Mouse (Mus musculus): ENCODE data around the gene Mesp2. TPM values are rescaled to one million over a fixed set of nuclear protein-coding genes. Genes with fewer than 3 reads are reported as not detected.

Gene Mesp2
- total and polyA plus RNA-seq, 2 experiments from 2014 or later: 0.11 TPM; not detected in 1

GRCm38 (mm10) chr7:79828341-79828740 is 17.8 kb downstream of the Mesp2 start:
- Histone ChIP-seq H3K27ac (ENCODE audit: low read depth) (no peak overlapping the region), H3K4me3 (ENCODE audit: low read depth, low read length) (no peak overlapping the region), H3K4me2 (ENCODE audit: low read depth, low read length) (no peak overlapping the region), H3K9me3 (replicated peaks; ENCODE audit: control insufficient read depth, low read length) (peaks cover 7% of the 10 kb centered on the region; the same call in 1 of the 2 replicates), H3K36me3 (replicated peaks; ENCODE audit: control insufficient read depth, insufficient read depth, low read length) (no peaks in the 10 kb centered on the region; the same call in 1 of the 2 replicates), H3K4me1 (ENCODE audit: control insufficient read depth, insufficient read depth) (no peaks in the 10 kb centered on the region), H3K9ac (replicated peaks; ENCODE audit: low read depth, low read length) (no peak overlapping the region), H3K27me3 (ENCODE audit: control insufficient read depth, insufficient read depth, low read length) (no peaks in the 10 kb centered on the region)
- no peak for ATAC-seq (ENCODE audit: insufficient read depth, low read depth)
- WGBS: 73% methylated on average over 3 of the region's 3 CpGs
- no peak for DNase-seq (ENCODE audit: low spot score)
- TF ChIP-seq CTCF (IDR thresholded peaks at IDR 0.05; ENCODE audit: low read depth) (no peak), EP300 (IDR thresholded peaks at IDR 0.05; ENCODE audit: low read depth) (no peak)

- no peak overlapping the region for H3K9ac ChIP-seq (replicated peaks; ENCODE audit: low read depth, low read length)
- WGBS: 57% methylated on average over 6 of the region's 6 CpGs
- ATAC-seq (ENCODE audit: insufficient read depth, low read depth): no peak
Measured at GRCm38 (mm10) chr7:79831145-79831544, 20.6 kb downstream of the Mesp2 start.

GRCm38 (mm10) chr7:79831585-79831984 is 21.1 kb downstream of the Mesp2 start:
- Histone ChIP-seq H3K27me3 (ENCODE audit: control insufficient read depth, insufficient read depth, low read length) (no peaks in the 10 kb centered on the region), H3K4me2 (ENCODE audit: low read depth, low read length) (no peak overlapping the region), H3K4me1 (ENCODE audit: control insufficient read depth, insufficient read depth) (no peaks in the 10 kb centered on the region), H3K4me3 (ENCODE audit: low read depth, low read length) (no peak overlapping the region), H3K9me3 (replicated peaks; ENCODE audit: control insufficient read depth, low read length) (no peaks in the 10 kb centered on the region), H3K9ac (replicated peaks; ENCODE audit: low read depth, low read length) (no peak overlapping the region), H3K27ac (ENCODE audit: low read depth) (peak overlapping the region; percentile 13; the same call in 1 of the 2 replicates), H3K36me3 (replicated peaks; ENCODE audit: control insufficient read depth, insufficient read depth, low read length) (no peaks in the 10 kb centered on the region)
- DNase-seq (ENCODE audit: low spot score) (peak; percentile 30), ATAC-seq (ENCODE audit: insufficient read depth, low read depth) (no peak)
- TF ChIP-seq CTCF (IDR thresholded peaks at IDR 0.05; ENCODE audit: low read depth) (no peak), EP300 (IDR thresholded peaks at IDR 0.05; ENCODE audit: low read depth) (no peak)
- WGBS: 53% methylated on average over 6 of the region's 6 CpGs

More at GRCm38 (mm10) chr7:79831145-79831544, 20.6 kb downstream of the Mesp2 start:
- Histone ChIP-seq H3K9me3 (replicated peaks; ENCODE audit: control insufficient read depth, low read length) (no peaks in the 10 kb centered on the region), H3K36me3 (replicated peaks; ENCODE audit: control insufficient read depth, insufficient read depth, low read length) (no peaks in the 10 kb centered on the region), H3K4me2 (ENCODE audit: low read depth, low read length) (no peak overlapping the region), H3K4me1 (ENCODE audit: control insufficient read depth, insufficient read depth) (no peaks in the 10 kb centered on the region), H3K4me3 (ENCODE audit: low read depth, low read length) (no peak overlapping the region), H3K27ac (ENCODE audit: low read depth) (peak overlapping the region; percentile 25; the same call in 1 of the 2 replicates), H3K27me3 (ENCODE audit: control insufficient read depth, insufficient read depth, low read length) (no peaks in the 10 kb centered on the region)
- TF ChIP-seq CTCF (IDR thresholded peaks at IDR 0.05; ENCODE audit: low read depth) (no peak), EP300 (IDR thresholded peaks at IDR 0.05; ENCODE audit: low read depth) (no peak)
- DNase-seq (ENCODE audit: low spot score): no peak

- TF ChIP-seq EP300 (IDR thresholded peaks at IDR 0.05; ENCODE audit: low read depth): no peak
- TF ChIP-seq CTCF (IDR thresholded peaks at IDR 0.05; ENCODE audit: low read depth): no peak
- no peak for ATAC-seq (ENCODE audit: insufficient read depth, low read depth)
- H3K36me3 ChIP-seq (replicated peaks; ENCODE audit: control insufficient read depth, insufficient read depth, low read length): no peaks in the 10 kb centered on the region
Measured at GRCm38 (mm10) chr7:79832980-79833379, 22.5 kb downstream of the Mesp2 start.

GRCm38 (mm10) chr7:79835196-79835595 is 24.7 kb downstream of the Mesp2 start:
- no peak overlapping the region for H3K27ac ChIP-seq (ENCODE audit: low read depth)
- H3K4me2 ChIP-seq (ENCODE audit: low read depth, low read length): no peak overlapping the region
- DNase-seq (ENCODE audit: low spot score): no peak
- ATAC-seq (ENCODE audit: insufficient read depth, low read depth): no peak
- H3K36me3 ChIP-seq (replicated peaks; ENCODE audit: control insufficient read depth, insufficient read depth, low read length): no peaks in the 10 kb centered on the region
- H3K4me3 ChIP-seq (ENCODE audit: low read depth, low read length): no peak overlapping the region
- H3K9ac ChIP-seq (replicated peaks; ENCODE audit: low read depth, low read length): no peak overlapping the region
- no peaks in the 10 kb centered on the region for H3K4me1 ChIP-seq (ENCODE audit: control insufficient read depth, insufficient read depth)
- TF ChIP-seq CTCF (IDR thresholded peaks at IDR 0.05; ENCODE audit: low read depth) (no peak), EP300 (IDR thresholded peaks at IDR 0.05; ENCODE audit: low read depth) (no peak)
- H3K9me3 ChIP-seq (replicated peaks; ENCODE audit: control insufficient read depth, low read length): no peaks in the 10 kb centered on the region
- WGBS: 89% methylated on average over 6 of the region's 6 CpGs
- H3K27me3 ChIP-seq (ENCODE audit: control insufficient read depth, insufficient read depth, low read length): no peaks in the 10 kb centered on the region

More at GRCm38 (mm10) chr7:79832980-79833379, 22.5 kb downstream of the Mesp2 start:
- DNase-seq (ENCODE audit: low spot score): no peak
- Histone ChIP-seq H3K4me3 (ENCODE audit: low read depth, low read length) (no peak overlapping the region), H3K27ac (ENCODE audit: low read depth) (no peak overlapping the region), H3K9ac (replicated peaks; ENCODE audit: low read depth, low read length) (no peak overlapping the region), H3K4me2 (ENCODE audit: low read depth, low read length) (no peak overlapping the region), H3K27me3 (ENCODE audit: control insufficient read depth, insufficient read depth, low read length) (no peaks in the 10 kb centered on the region), H3K4me1 (ENCODE audit: control insufficient read depth, insufficient read depth) (no peaks in the 10 kb centered on the region), H3K9me3 (replicated peaks; ENCODE audit: control insufficient read depth, low read length) (no peaks in the 10 kb centered on the region)

- Histone ChIP-seq H3K9ac (replicated peaks; ENCODE audit: low read depth, low read length) (no peak overlapping the region), H3K27ac (ENCODE audit: low read depth) (no peak overlapping the region), H3K4me1 (ENCODE audit: control insufficient read depth, insufficient read depth) (no peaks in the 10 kb centered on the region), H3K9me3 (replicated peaks; ENCODE audit: control insufficient read depth, low read length) (no peaks in the 10 kb centered on the region), H3K27me3 (ENCODE audit: control insufficient read depth, insufficient read depth, low read length) (no peaks in the 10 kb centered on the region), H3K4me3 (ENCODE audit: low read depth, low read length) (no peak overlapping the region), H3K36me3 (replicated peaks; ENCODE audit: control insufficient read depth, insufficient read depth, low read length) (no peaks in the 10 kb centered on the region), H3K4me2 (ENCODE audit: low read depth, low read length) (no peak overlapping the region)
- ATAC-seq (ENCODE audit: insufficient read depth, low read depth): no peak
- no peak for DNase-seq (ENCODE audit: low spot score)
- WGBS: 53% methylated on average over 2 of the region's 2 CpGs
- no peak for TF ChIP-seq EP300 (IDR thresholded peaks at IDR 0.05; ENCODE audit: low read depth)
- no peak for TF ChIP-seq CTCF (IDR thresholded peaks at IDR 0.05; ENCODE audit: low read depth)
Measured at GRCm38 (mm10) chr7:79837247-79837646, 26.7 kb downstream of the Mesp2 start.
